Mouse (Mus musculus): ENCODE data around the gene Notch1. TPM values are rescaled to one million over a fixed set of nuclear protein-coding genes. Genes with fewer than 3 reads are reported as not detected.

Gene Notch1
- 10 to 100 TPM; 21.9 to 33.0 TPM for polyA plus RNA-seq (2017; shearing (Covaris generic))

GRCm38 (mm10) chr2:26516275-26516674 lies at the start of gene Notch1:
Gene Notch1, minus strand, starts transcription at chr2:26516663.
- ATAC-seq, result no peak

GRCm38 (mm10) chr2:26566221-26566620 lies 49.8 kb upstream of the Notch1 start:
- peak; percentile 92 for ATAC-seq

- peak; percentile 45 for ATAC-seq
Measured at GRCm38 (mm10) chr2:26561351-26562016, 45.0 kb upstream of the Notch1 start.

GRCm38 (mm10) chr2:26560506-26560905 lies 44.0 kb upstream of the Notch1 start:
- ATAC-seq, result no peak

GRCm38 (mm10) chr2:26556535-26556993 lies 40.1 kb upstream of the Notch1 start:
- no peak for ATAC-seq

GRCm38 (mm10) chr2:26555076-26555475 lies 38.6 kb upstream of the Notch1 start:
- ATAC-seq, result no peak

- no peak for ATAC-seq
Measured at GRCm38 (mm10) chr2:26553904-26554303, 37.4 kb upstream of the Notch1 start.

- ATAC-seq, result no peak
Measured at GRCm38 (mm10) chr2:26552066-26552465, 35.6 kb upstream of the Notch1 start.

- no peak for ATAC-seq
Measured at GRCm38 (mm10) chr2:26551446-26551845, 35.0 kb upstream of the Notch1 start.

GRCm38 (mm10) chr2:26550777-26551176 lies 34.3 kb upstream of the Notch1 start:
- ATAC-seq, result no peak

GRCm38 (mm10) chr2:26550205-26550604 lies 33.7 kb upstream of the Notch1 start:
- ATAC-seq, result no peak

- ATAC-seq, result no peak
Measured at GRCm38 (mm10) chr2:26549801-26550200, 33.3 kb upstream of the Notch1 start.

GRCm38 (mm10) chr2:26547481-26547880 lies 31.0 kb upstream of the Notch1 start:
- no peak for ATAC-seq

GRCm38 (mm10) chr2:26544265-26544664 lies 27.8 kb upstream of the Notch1 start:
- no peak for ATAC-seq

GRCm38 (mm10) chr2:26543768-26544167 lies 27.3 kb upstream of the Notch1 start:
- no peak for ATAC-seq

GRCm38 (mm10) chr2:26543155-26543554 lies 26.7 kb upstream of the Notch1 start:
- no peak for ATAC-seq

GRCm38 (mm10) chr2:26541258-26541910 lies 24.9 kb upstream of the Notch1 start:
- no peak for ATAC-seq

GRCm38 (mm10) chr2:26540721-26541120 lies 24.3 kb upstream of the Notch1 start:
- no peak for ATAC-seq

GRCm38 (mm10) chr2:26539516-26539915 lies 23.1 kb upstream of the Notch1 start:
- ATAC-seq, result no peak

GRCm38 (mm10) chr2:26535517-26536045 lies 19.1 kb upstream of the Notch1 start:
- ATAC-seq, result no peak

GRCm38 (mm10) chr2:26534616-26535015 lies 18.2 kb upstream of the Notch1 start:
- no peak for ATAC-seq

GRCm38 (mm10) chr2:26534161-26534560 lies 17.7 kb upstream of the Notch1 start:
- no peak for ATAC-seq

GRCm38 (mm10) chr2:26533249-26533648 lies 16.8 kb upstream of the Notch1 start:
- no peak for ATAC-seq

- no peak for ATAC-seq
Measured at GRCm38 (mm10) chr2:26531829-26532228, 15.4 kb upstream of the Notch1 start.

Data from CD4-positive, CD25-positive, alpha-beta regulatory T cell, adult 4 months (primary cell).